Mouse (Mus musculus) embryonic facial prominence, embryonic 11.5 days (tissue): Measurements from ENCODE around the gene Ccl27a. TPM values are rescaled to one million over a fixed set of nuclear protein-coding genes. Genes with fewer than 3 reads are reported as not detected.

Experiments used
- ATAC-seq: fragments of 200-750 bp; cut with Nextera tagmentation; replicated peaks from 2 replicates; pipeline ENCODE4 v1.8.0; 2017; ENCODE audit warnings: low read depth; ENCODE audit not compliant: insufficient number of reproducible peaks, low FRiP score, low TSS enrichment
- DNase-seq: peaks from one replicate; pipeline ENCODE4 v3.0.0-alpha.2; 2015; ENCODE audit warnings: low spot score
- H3K27ac ChIP-seq: fragments of 300-500 bp; sonication (generic); replicated peaks from 2 replicates; pipeline ENCODE4 v1.5.1; 2014; ENCODE audit warnings: mild to moderate bottlenecking, low read depth, low read length, control low read depth
- H3K27me3 ChIP-seq: fragments of 300-500 bp; sonication (generic); 2 replicates; pipeline ENCODE4 v1.6.1; 2014; ENCODE audit warnings: mild to moderate bottlenecking, low read length, moderate library complexity, mixed read lengths; ENCODE audit not compliant: control insufficient read depth, insufficient read depth
- H3K36me3 ChIP-seq: fragments of 300-500 bp; sonication (generic); replicated peaks from 2 replicates; pipeline ENCODE4 v1.6.1; 2014; ENCODE audit warnings: low read depth, mild to moderate bottlenecking, low read length, moderate library complexity, mixed read lengths; ENCODE audit not compliant: control insufficient read depth, insufficient read depth
- H3K4me1 ChIP-seq: fragments of 300-500 bp; sonication (generic); 2 replicates; pipeline ENCODE4 v1.6.1; 2014; ENCODE audit warnings: low read length, mixed read lengths; ENCODE audit not compliant: control insufficient read depth, insufficient read depth
- H3K4me2 ChIP-seq: fragments of 300-500 bp; sonication (generic); 2 replicates; pipeline ENCODE4 v1.6.1; 2014; ENCODE audit warnings: low read depth, mild to moderate bottlenecking, control low read depth, low read length, moderate library complexity
- H3K4me3 ChIP-seq: fragments of 300-500 bp; sonication (generic); 2 replicates; pipeline ENCODE4 v1.5.1; 2014; ENCODE audit warnings: low read depth, low read length, control low read depth
- H3K9ac ChIP-seq: fragments of 300-500 bp; sonication (generic); replicated peaks from 2 replicates; pipeline ENCODE4 v1.6.1; 2014; ENCODE audit warnings: mild to moderate bottlenecking, control low read depth, low read length
- H3K9me3 ChIP-seq: fragments of 300-500 bp; sonication (generic); replicated peaks from 2 replicates; pipeline ENCODE4 v1.6.1; 2016; ENCODE audit warnings: mild to moderate bottlenecking, low read length, inconsistent platforms, mixed read lengths; ENCODE audit not compliant: control insufficient read depth
- WGBS: fragments of 180-500 bp; shearing (Covaris S2); extraction: QIAGEN DNeasy Blood & Tissue Kit; methylation state at CpG from one replicate; pipeline ENCODE4 v1.1.7; 2014; 5-methylcytosine and 5-hydroxymethylcytosine counted together
- polyA plus RNA-seq: library from polyadenylated mRNA; unstranded; fragments of >200 nt; fragmentation: Nextera tagmentation; extraction: Ambion mirVana; gene quantifications from 2 replicates; pipeline ENCODE4 v1.2.1, GENCODE M21; 2014

Ccl27a gene
- polyA plus RNA-seq, 1 experiment from 2014 or later = 47.7 TPM

DNA sequence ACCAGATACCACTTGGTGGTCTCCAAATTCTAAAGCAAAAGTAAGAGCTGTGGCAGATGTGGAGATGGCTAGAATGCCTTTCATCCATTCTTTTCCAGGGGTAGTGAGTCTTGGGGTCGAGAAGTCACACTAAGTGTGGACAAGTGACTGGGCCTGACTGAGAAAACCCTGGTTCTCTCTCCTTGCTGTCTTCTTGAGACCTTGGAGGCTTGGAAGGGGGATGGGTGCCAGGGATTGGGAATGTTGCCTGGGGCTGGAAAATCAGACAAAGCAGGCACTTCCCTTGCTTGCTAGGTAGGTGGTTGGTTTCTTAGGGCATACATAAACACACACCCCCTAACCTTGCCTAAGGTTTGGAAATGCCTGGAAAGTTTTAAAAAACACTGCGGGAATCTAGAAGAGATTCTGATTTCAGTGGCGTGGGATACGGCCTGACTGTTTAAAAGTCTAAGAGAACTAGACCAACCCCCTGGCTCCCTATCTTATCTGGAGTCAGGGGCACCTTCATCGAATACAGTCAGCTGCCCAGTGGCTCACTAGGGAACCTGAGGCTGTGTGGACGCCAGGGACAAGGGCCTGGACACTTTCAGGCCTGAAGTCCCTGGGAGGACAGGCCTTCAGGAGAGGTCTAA, 14.3 kb downstream of the Ccl27a start:
- WGBS = 33% methylated on average over 6 of the region's 6 CpGs
- DNase-seq (no peak), ATAC-seq (no peak; the same call in 1 of the 2 replicates)
- Histone ChIP-seq H3K9me3 (no peaks in the 10 kb centered on the region), H3K36me3 (no peaks in the 10 kb centered on the region), H3K4me2 (peak overlapping the region; percentile 54), H3K27ac (peak overlapping the region; percentile 14), H3K9ac (peak overlapping the region; percentile 55), H3K27me3 (no peaks in the 10 kb centered on the region), H3K4me3 (peak overlapping the region; percentile 40), H3K4me1 (peaks cover 5% of the 10 kb centered on the region)

DNA sequence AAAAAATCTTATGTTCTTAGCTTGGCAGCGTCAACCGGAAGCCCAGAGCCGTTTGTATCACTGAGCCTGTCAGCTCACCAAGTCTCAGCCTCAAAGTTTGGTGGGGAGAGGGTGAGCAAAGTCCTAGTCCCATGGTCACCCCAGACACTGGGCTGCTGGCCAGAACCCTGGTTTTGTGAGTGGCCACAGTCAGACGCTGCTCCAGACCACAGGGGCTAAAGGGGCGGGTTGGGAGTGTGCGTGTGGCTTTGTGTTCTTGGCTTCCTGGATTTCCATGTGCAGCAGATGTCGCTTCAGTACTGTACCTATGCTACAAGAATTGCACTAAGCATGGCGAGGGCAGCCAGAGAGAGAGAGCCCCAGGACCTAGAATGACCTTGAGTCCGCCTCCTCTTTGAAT, 14.8 kb downstream of the Ccl27a start:
- WGBS = 86% methylated on average over 9 of the region's 9 CpGs
- H3K27ac ChIP-seq = no peak overlapping the region
- H3K9ac ChIP-seq = no peak overlapping the region
- ATAC-seq = no peak
- peaks cover 5% of the 10 kb centered on the region for H3K4me1 ChIP-seq
- no peaks in the 10 kb centered on the region for H3K27me3 ChIP-seq
- H3K9me3 ChIP-seq = no peaks in the 10 kb centered on the region
- no peak overlapping the region for H3K4me2 ChIP-seq
- DNase-seq = no peak
- no peaks in the 10 kb centered on the region for H3K36me3 ChIP-seq
- no peak overlapping the region for H3K4me3 ChIP-seq

DNA sequence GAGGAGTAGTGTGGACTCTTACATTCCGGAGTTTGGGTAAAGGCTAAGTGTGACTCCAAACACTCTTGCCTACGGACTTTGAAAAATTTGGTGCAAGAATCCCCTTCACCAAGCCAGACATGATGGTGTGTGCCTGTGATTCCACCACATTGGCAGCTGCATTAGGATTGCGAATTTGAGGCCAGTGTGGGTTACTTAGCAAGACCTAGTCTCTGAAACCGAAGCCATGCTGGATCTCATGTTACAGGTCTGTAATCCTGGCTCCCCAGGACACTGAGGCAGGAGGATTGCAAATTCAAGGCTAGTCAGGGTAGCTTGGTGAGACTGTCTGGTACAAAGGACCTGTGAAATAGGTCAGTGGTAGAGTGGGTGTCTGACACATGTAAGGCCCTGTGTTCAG, 15.3 kb downstream of the Ccl27a start:
- no peak for DNase-seq
- no peak for ATAC-seq
- H3K4me2 ChIP-seq = no peak overlapping the region
- H3K36me3 ChIP-seq = no peaks in the 10 kb centered on the region
- peaks cover 5% of the 10 kb centered on the region for H3K4me1 ChIP-seq
- no peaks in the 10 kb centered on the region for H3K27me3 ChIP-seq
- H3K27ac ChIP-seq = no peak overlapping the region
- H3K9me3 ChIP-seq = no peaks in the 10 kb centered on the region
- H3K4me3 ChIP-seq = no peak overlapping the region
- 89% methylated on average over 4 of the region's 4 CpGs for WGBS
- no peak overlapping the region for H3K9ac ChIP-seq

DNA sequence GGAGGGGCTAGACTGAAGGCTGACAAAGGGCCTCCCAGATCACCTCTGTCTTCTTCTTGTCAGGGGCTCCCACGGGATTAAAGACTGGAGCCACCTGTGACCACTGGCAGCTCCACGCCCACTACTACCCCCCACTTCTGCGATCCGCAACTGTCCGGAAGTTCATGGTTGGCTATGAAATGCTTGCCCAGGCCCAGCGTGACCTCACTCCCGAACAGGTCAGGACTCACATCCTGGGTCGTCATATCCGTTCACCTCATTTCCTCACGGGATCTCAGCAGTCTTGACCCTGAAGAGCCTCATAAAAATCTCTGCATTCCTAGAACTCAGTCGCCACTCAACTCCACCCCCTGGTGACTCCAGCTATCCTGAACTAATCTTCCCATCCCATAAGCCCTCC, 16.0 kb downstream of the Ccl27a start:
- 79% methylated on average over 11 of the region's 11 CpGs for WGBS
- Histone ChIP-seq H3K4me2 (no peak overlapping the region), H3K4me3 (no peak overlapping the region), H3K9me3 (no peaks in the 10 kb centered on the region), H3K9ac (no peak overlapping the region), H3K27ac (no peak overlapping the region), H3K27me3 (no peaks in the 10 kb centered on the region), H3K36me3 (no peaks in the 10 kb centered on the region), H3K4me1 (peaks cover 5% of the 10 kb centered on the region)
- DNase-seq (no peak), ATAC-seq (no peak)

DNA sequence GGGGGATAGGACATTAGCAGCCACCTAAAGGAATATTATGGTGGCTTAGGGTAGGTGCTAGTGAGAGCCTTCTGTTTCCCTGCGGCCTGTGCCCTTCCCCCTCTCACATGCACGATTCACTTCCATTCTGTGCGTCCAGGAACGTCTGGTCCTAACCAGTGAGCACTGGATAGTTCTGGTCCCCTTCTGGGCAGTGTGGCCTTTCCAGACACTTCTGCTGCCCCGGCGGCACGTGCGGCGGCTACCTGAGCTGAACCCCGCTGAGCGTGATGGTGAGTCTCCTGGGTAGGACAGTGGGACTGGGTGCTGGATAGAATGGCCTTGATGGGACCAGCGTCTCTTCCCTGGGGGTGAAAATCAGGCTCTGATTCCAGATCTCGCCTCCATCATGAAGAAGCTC, 16.7 kb downstream of the Ccl27a start:
- no peaks in the 10 kb centered on the region for H3K36me3 ChIP-seq
- no peak overlapping the region for H3K27ac ChIP-seq
- H3K4me1 ChIP-seq = peaks cover 5% of the 10 kb centered on the region
- DNase-seq (no peak), ATAC-seq (no peak)
- no peak overlapping the region for H3K9ac ChIP-seq
- 91% methylated on average over 13 of the region's 13 CpGs for WGBS
- H3K4me3 ChIP-seq = no peak overlapping the region
- H3K9me3 ChIP-seq = no peaks in the 10 kb centered on the region
- H3K27me3 ChIP-seq = no peaks in the 10 kb centered on the region
- H3K4me2 ChIP-seq = no peak overlapping the region

DNA sequence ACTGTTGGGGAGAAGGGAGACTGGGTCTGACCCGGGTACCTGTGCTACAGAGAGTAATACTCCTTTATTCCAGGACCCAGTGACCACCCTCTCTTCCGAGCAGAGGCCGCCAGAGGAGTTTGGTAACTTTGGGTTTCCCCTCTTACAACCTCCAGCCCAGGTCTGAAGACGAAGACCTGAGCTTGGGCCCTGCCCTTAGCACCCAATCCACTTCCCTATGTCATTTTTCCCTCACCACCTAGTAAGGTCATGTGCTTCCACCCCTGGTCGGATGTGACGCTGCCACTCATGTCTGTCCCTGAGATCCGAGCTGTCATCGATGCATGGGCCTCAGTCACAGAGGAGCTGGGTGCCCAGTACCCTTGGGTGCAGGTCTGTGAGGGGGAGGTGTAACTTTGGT, 17.6 kb downstream of the Ccl27a start:
- ATAC-seq (no peak), DNase-seq (no peak)
- H3K27me3 ChIP-seq = no peaks in the 10 kb centered on the region
- H3K4me1 ChIP-seq = peaks cover 5% of the 10 kb centered on the region; the same call in 1 of the 2 replicates
- H3K9ac ChIP-seq = peak overlapping the region; percentile 34
- no peaks in the 10 kb centered on the region for H3K36me3 ChIP-seq
- no peak overlapping the region for H3K27ac ChIP-seq
- H3K4me3 ChIP-seq = peak overlapping the region; percentile 67
- H3K4me2 ChIP-seq = peak overlapping the region; percentile 88
- H3K9me3 ChIP-seq = no peaks in the 10 kb centered on the region
- WGBS = 83% methylated on average over 8 of the region's 8 CpGs

DNA sequence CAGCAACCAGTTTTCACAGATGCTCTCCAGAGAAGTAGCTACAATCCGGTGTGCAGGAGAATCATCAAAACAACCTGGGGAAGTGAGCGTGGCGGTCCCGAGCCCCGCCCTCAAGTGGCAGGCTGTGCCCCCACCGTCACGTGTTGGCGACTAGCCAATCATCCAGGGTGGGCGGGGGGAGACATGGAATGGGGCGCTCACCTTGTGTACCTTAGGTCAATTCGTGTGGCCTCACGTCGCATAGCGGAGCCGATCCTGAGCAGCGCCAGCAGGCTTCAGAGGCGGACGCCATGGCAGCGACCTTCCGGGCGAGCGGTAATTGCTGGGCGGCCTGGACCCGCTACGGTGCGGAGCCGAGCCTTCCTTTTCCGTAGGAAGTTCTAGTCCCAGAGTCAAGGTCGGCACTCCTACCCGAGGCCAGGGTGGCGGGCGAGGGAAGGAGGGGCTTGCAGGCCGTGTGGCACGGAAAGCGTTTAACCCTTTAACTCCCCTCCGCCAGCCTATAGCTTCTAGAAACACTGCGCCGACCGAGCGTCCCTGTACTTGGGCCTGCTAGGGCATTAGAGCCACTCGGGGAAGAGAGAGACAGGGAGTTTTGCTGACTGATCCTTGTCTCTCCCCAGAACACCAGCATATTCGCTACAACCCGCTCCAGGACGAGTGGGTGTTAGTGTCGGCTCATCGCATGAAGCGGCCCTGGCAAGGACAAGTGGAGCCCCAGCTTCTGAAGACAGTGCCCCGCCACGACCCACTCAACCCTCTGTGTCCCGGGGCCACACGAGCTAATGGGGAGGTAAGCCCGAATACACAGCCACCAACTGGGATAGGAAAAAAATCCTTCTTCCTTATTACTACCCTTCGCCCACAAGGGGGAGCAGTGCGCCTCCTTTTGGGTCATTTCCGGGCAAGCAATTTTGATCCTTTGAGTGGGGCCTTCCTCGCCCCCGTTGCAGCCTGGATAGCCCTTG, 18.4 kb downstream of the Ccl27a start, which contains the start of gene Sigmar1:
Gene Sigmar1, minus strand, starts transcription at position 820 of the 968 bp plus-strand sequence.
- H3K9ac ChIP-seq = peak within 1 kb of the TSS; percentile 67
- peak within 1 kb of the TSS; percentile 67 for H3K4me3 ChIP-seq
- H3K27ac ChIP-seq = peak within 1 kb of the TSS; percentile 65
- peak; percentile 68 for ATAC-seq
- no peaks in the 10 kb centered on the region for H3K9me3 ChIP-seq
- peak within 1 kb of the TSS; percentile 88 for H3K4me2 ChIP-seq
- H3K36me3 ChIP-seq = no peaks in the 10 kb centered on the region
- H3K27me3 ChIP-seq = no peaks in the 10 kb centered on the region
- DNase-seq = peak; percentile 90
- under 1% methylated on average over 57 of the region's 57 CpGs for WGBS
- H3K4me1 ChIP-seq = no peaks in the 10 kb centered on the region
